Mouse (Mus musculus) right cerebral cortex, adult 2 months (tissue): ENCODE data around the gene Apoc2.
"Not testable (repeated sequence)": the region's sequence is repeated elsewhere in the genome, so short reads cannot be mapped to it uniquely, and the experiment has no call there.

Source experiments
- DNase-seq, 2 experiments: peaks; one replicate each; pipeline ENCODE4 v3.0.0; 2021 to 2022; ENCODE audit warnings: low spot score in 2 of 2

The Apoc2 gene

DNA sequence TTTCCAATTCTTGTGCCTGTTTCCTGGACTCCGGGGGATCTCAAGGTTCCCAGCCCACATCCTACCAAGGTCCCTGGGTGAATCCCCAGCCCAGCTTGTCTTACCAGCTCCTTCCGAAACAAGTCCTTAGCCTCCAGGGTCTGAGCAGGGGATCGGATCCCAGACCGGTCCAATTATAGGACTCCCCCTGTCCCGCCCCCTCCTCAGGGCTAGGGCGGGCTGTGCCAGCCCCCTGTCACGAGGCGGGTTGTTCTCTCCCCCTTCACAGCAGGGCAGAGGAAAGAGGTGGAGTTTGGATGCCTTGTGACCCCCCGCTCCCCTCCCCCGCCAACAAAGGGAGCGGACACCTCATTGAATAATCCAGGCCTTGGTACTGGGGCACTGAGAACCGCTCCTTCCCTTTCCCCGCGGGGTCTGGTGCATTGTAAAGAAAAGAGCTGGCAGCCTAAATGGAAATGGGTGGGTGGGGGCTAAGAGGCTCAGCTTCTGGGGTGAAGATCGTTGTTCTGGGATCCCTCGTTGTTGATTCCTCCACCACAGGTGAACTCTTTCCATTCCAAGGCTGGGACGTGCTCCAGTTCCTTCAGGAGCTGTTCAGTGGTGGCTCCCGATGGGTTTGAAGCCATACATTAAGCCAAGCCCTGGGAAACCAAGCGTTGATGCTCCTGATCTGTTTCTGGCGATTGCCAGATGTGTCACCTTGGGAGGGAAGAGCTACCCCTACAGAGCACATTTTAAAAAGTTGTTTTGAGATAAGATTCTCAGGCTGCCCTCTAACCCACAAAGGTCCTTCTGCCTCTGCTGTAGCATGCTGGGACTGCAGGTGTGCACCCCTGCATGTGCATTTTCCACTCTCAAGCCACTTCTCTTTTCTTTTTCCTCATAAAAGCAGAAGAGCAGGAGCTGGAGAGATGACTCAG is 21.4 kb upstream of the Apoc2 start, which contains the start of gene Apoe:
TSS of gene Apoe (minus strand) at position 282 of the 920 bp plus-strand sequence.
- peak; percentile 48 to 53 for DNase-seq

DNA sequence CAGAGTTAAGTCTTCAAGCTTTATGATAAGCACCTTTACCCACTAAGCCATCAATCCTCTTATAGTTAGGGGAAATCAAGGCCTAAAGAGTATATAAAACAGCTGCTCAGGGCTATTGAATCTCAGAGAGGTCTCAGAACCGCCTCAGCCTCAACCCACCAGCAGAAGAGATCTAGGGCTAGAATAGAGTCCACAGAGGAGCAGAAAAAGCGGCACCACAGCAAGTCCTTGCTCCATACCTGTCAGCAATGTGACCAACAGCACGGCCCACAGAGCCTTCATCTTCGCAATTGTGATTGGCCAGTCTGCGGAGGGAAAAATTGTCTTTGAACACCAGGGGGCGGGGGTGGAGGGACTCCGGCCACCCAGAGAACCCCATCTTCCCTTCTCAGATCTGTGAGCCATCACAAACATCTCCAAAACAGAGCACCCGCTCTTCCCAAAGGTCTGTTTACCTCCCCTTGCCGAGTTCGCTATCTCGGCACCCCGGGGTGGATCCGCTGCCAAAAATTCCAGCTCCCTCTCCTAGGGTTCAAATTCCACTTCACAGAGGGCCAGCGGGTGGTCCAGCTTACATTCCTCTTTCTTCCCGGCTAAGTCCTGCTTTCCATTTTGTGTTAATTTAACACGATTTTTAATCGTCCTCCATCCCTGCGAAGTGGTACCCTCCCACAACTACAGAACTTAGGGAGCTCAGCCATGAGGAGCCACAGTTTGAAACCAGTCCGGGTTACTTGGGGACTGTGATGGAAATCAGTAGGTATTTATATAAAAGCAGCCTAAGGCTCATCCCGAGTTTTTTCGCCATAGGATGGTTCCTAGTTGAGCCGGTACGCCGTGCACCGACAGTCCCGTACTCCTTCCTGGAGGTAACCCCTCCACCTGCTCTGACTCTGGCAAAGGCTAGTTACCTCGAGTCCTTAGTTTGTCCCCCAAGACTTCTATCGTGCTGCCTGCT is 20.5 kb upstream of the Apoc2 start:
- DNase-seq = no peak

DNA sequence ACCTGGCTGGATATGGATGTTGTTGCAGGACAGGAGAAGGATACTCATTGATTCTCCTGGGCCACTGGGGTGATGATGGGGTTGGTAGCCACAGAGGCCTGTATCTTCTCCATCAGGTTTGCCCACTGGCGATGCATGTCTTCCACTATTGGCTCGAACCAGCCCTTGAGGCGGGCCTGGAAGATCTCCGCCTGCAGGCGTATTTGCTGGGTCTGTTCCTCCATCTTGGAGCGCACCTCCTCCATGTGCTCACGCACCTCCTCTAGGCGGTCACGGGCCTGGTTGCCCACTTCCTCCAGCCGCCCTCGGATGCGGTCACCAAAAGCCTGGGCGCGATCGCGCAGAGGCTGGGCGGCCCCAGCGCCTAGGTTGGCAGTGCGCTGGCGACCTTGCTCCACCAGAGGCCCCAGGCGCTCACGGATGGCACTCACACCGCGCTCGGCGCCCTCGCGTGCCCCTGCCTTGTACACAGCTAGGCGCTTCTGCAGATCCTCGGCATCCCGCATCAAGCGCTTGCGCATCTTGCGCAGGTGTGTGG is 18.7 kb upstream of the Apoc2 start:
- no peak for DNase-seq

DNA sequence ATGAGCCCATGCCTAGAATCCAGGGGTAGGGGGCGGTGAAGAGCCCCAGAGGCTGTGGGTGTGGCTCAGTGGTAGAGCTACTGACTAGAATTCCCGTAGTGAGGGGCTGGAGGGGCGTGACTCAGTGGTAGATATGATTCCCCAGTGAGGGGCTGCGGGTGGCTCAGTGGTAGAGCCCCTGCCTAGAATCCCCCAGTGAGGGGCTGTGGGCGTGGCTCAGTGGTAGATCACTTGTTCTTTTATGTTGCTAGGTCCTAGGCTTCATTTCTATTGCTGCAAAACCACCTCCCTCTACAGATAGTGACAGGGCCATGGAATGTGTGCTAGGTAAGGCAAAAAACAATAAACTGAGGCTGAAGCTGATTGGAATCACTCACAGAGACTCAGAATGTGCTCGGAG is 18.1 kb upstream of the Apoc2 start:
- DNase-seq = no peak

DNA sequence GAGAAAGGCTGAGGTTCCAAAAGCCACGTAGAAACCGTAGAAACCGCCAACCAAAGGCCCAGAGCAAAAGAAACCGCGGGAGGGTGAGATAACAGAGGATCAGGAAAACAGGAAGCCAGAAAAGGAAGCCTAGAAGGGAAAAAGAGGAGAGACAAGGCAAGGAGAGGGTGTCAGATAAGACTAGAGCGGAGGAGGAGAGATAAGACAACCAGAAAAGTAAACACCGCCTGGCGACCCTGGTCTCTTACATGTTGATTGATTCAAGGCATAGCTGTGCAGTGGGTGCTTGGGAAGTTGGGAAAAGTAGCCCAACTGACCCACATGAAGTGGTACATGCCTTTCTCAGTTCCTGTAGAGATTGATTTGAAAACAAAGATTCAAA is 17.5 kb upstream of the Apoc2 start:
- DNase-seq = no peak

DNA sequence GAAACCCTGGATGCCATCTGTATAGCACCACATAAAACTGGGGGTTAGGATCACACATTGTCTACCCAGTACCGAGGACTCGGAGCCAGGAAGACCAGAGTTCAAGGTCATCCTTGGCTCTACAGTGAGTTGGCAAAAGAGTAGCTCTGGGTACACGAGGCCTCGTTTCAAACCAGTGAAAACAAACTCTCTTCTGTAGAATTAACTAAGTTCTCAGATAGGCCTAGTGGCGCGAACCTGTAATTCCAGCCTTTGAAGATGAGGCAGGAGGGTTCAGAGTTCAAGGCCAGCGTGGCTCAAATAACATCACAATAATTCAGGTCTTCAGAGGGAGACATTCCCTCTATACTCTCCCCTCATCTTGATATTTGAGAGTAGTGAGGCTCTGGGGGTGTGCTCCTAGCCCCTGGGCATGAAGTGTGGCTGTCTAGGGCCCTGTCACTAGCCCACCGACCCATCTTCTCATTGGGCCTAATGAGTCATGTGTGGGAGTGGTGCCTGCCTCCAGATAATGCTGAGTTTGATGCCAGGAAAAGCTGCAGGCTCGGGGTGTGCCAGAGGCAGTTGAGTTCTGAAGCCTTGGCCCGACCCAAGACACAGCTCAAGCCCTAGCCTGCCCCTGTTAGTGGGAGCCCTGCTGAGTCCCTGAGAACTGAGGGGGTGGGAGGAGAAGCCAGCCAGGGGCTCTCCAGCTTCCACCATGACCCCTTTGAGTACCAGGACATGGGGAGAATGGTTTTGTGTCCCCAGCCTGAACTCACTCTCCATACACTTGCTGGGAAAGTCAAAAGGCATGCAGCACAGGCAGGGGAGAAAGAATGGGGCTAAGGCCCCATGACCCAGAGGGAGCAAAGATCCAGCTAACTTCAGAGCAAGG is 16.8 kb upstream of the Apoc2 start:
- DNase-seq = no peak

DNA sequence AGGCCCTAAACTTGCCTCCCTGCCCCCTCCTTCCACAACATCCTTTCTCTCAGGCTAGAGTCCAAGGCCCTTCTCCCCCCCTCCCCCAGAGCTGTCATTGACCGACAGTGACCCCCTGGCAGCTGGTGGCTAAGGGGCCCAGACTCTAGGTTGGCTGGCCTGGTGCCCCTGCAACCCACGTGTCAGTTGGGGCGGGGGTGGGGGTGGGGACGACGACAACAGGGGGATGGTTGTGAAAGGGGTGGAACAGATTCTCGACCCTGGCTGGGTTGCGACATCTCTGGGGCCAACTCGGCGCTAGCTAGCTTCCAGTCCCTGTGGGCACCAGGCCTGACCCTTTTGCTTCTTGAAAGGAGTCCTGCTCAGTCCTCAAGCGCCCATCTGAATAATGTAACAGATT is 15.7 kb upstream of the Apoc2 start:
- no peak for DNase-seq

DNA sequence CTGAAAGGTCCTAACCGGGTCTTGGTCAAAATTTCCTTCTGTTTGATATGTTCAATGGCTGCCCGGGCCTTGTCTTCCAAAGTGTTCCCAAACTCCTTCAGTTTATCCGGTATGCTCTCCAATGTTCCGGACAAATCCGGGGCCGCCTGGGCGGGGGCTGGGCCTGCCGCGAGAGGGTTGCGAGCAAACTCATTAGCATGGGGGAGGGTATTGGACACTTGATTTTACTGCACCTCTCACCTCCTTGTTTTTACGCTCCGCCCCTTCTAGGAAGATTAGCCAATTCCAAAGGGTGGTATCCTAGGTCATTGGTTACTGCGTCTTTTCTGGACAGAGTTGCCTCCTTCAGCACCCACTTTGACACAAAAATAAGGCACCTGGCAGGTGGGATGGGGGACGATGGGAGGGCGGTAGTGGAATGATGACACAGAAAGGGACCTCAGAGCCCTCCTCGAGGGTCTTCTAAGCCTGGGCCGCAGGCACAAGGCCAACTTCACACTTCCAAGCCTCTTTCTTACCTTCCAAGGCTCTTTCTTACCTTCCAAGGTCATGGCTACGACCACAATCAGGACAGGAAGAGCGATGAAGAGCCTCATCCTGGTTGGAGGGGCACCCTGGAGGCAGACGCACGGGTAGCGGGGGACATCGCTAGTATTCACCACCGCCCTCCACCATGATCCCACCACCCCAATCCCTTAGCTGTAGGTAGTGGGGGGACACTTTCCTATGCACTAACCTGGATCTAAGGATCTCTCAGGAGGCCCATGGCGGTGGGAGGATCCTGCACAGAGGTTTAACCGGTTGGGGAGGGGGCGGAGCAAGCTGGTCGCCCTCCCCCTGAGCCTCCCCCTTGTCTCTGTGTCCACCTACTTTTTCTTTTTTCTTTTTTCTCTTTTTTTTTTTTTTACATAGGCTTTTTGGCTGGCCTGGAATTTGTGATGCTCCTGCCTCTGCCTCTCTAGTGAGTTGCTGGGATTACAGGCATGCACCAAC is 14.4 kb upstream of the Apoc2 start, which contains the start of gene Apoc1:
TSS of gene Apoc1 (minus strand) at position 788 of the 993 bp plus-strand sequence.
- DNase-seq = no peak

DNA sequence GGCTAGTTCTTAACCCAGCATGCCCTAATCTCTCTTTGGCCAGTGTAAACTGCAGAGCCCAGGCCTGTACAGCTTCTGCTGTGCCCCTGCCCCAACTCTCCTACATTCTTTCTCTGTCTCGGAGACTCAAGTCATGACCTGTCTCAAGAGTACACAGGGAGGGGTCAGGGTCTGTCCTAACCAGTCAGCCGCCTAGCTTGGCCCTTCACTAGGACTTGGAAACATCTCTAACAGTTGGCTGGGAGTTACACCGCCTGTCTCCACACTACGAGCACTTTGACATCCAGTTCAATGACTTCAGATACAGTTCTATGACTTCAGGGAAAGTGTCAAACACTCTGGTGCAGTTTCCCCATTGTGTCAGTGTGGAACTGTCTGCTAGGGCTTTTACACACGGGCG is 13.7 kb upstream of the Apoc2 start:
- no peak for DNase-seq

DNA sequence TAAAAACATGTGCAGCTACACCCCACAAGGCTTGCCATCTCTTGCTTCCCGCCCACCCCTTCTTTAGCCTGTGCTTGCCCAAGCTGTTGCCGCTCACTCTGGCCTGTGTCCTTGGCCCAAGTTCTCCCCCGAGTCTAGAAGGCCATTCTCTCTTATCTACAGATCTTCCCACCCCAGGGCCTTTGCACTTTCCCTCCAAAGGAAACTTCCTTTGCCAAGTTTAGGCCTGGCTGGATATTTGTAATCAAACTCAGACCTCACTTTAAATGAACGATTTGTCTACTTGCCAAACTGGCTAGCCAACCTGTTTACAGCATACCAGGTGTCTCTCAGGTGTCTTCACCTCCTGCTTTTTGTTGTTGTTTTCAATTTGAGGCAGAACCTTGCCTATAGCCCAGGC is 13.1 kb upstream of the Apoc2 start:
- DNase-seq = no peak

DNA sequence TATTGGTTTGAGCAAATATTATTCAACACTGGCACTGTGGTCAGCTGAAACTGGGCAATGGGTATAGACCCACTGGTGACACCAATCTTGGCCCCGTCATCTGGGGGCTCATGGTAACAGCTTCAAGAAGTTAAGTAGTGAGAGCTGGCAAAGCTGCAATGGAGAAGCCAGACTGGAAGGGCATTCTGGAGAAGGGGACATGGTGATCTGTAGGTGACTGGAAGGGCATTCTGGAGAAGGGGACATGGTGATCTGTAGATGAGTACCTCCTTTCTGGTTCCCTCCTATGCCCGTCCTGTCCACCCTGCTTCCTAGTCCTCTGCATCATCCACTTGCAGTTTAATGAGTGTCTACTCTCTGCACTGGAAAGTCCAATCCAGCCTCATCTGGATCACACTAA is 10.9 kb upstream of the Apoc2 start:
- DNase-seq = no peak

DNA sequence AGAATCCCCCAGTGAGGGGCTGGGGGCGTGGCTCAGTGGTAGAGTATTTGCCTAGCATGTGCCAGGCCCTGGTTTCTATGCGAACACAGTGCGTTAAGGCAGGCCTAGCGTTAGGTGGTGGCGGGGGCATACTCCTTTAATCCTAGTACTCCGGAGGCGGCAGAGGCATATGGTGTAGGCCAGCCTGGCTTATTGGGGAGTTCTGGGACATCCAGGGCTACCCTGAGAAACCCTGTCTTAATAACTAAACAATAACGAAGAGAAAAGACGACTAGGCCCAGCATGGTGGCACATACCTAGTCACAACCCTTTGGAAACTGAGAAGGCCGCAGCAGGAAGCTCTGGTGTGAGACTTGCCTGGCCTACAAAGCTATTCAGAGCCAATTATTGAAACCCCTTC is 10.4 kb upstream of the Apoc2 start:
- DNase-seq = no peak

DNA sequence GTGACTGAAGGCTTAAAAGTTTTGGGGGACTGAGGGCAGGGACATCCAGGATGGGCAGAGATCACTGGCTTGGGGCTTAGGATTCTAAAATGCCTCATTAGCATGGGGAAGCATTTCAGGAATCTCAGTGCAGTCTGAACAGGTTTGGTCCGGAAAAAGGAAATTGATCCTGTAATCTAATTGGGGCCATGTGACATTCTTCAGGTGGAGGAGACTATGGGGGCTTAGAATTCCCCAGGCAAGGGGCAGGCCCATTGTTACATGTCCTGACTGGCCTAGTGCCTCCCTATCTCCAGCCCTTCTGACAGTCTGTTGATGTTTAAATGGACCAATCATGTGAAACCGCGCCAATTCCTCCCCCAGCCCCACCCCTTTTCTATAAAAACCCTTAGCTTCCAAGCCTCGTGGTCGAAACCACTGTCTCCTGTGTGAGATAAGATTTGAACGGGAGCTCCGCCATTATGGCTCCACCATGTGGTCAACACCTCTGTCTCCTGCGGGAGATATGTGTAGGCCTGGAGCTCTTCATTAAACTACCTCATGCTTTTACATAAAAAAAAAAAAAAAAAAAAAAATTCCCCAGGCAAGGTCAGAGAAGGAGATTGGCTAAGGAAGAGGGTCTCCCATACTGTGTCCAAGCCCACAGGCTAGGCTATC is 9.3 kb upstream of the Apoc2 start:
- not testable (repeated sequence) for DNase-seq

DNA sequence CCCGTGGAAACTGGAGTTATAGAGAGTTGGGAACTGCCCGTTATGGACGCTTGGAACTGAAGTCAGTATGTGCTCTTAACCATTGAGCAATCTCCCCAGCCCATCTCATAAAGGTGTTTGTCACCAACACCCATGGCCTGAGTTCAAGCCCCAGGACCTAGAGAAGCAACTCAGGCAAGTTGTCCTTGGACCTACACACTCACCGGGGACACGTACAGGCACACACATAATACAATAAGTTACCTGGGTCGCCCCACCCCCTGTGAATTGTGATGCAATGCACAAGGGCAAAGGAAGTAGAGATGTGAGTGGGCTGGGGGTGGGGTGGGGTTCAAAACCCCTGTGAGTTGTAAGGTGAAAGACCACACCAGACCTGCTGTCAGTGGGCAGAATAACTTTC is 8.8 kb upstream of the Apoc2 start:
- no peak for DNase-seq

DNA sequence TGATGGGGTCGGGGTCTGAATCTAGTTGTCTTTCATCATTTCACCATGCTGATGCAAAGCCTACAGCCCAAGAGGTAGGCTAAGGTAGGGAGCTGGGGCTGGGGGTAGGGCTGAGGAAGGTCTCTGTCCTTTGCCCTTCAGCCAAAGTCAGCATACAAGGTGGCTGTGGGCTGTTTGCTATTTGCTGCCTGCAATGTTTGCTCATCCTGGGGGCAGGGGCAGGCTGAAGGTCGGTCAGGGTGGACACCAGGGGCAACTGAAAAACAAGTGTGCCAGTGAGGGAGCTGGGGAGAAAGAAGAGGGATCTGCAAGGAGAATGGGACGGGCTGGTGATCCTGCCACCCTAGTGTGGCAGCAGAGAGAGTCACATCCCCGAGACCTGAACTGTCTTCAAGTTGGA is 7.6 kb upstream of the Apoc2 start:
- no peak for DNase-seq

DNA sequence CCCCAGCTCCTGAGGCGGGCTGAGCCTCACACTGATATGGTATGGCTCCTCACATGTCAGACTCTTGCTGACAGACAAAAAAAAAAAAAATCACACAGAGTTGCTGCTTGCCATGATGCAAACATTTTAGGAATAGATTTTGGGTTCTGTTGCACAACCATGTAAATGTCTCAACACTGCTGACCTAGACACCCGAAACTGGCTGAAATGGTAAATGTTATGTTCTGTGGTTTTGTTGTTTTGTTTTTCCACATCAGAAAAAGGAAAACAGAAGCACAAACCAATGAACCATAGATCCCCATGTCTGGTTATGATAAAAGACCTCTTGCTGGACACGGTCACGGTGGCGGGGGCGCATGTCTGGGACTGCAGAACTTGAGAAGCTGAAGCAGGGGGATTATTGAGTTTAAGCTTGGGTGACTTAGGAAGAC is 6.0 kb upstream of the Apoc2 start:
- DNase-seq = no peak

DNA sequence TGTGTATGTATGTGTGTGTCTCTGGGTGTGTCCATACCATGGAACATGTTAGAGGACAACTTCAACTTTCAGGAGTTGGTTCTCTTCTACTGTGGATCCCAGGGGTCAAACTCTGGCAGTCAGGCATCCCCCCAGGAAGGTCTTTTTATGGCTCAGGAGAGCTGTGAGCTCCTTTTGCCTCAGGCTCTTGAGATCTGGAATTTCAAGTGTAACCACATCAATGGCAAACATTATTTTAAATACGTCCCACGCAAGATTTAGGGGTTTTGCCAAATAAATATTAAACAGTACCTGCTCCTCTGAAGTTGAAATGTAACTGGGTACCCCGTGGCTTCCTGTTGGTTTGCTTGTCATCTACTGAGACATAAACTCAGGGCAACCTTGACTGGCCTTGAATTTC is 5.2 kb upstream of the Apoc2 start:
- no peak for DNase-seq

DNA sequence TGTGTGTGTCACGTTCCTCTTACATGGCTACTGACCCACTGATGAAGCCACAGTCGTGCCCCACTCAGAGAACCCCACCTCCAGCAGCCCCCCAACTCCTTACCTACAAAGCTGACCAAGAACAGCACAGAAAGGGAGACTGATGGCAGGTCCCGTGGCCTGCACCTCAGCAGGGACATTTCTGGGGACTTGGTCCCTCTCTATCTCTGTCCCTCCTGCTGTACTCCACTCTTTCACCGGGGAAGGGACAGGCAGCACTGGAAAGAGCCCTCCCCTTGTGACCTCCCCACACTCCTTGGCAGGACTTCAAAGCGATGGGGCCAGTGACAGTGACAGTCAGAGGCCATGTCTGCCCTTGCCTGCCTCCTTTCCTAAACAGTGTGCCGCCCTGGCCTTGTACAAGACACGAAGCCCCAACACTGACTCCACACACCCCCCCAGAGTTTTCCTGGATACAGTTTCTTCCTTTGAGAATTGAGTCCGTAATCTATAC is 3.5 kb upstream of the Apoc2 start, which contains the start of the genes Gm44805 and Apoc4:
TSS of gene Gm44805 (minus strand) at position 222 of the 493 bp plus-strand sequence.
TSS of gene Apoc4 (minus strand) at position 278 of the 493 bp plus-strand sequence.
- no peak for DNase-seq

DNA sequence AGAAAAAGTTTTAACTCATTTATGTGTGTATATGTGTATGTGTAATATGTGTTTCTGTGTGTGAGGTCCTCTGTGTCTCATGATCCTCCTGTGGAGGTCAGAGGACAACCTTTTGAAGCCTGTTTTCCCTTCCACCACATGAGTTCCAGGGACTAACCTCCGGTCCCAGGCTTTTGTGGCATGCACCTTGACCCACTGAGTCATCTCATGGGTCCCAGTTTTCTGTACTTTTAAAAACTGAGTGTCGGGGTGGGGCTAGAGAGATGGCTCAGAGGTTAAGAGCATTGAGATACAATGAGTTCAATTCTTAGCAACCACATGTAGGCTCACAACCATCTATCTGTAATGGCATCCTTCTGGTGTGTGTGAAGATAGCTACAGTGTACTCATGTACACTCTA is 3.0 kb upstream of the Apoc2 start:
- DNase-seq = no peak
